Mouse (Mus musculus) liver, embryonic 11.5 days (tissue): ENCODE measurements around the gene Epdr1. TPM values are rescaled to one million over a fixed set of nuclear protein-coding genes. Genes with fewer than 3 reads are reported as not detected.

Experiments
- ATAC-seq: fragments of 200-750 bp; cut with Nextera tagmentation; replicated peaks from 2 replicates; pipeline ENCODE4 v1.8.0; 2017; ENCODE audit warnings: moderate number of reproducible peaks, mild to moderate bottlenecking, moderate TSS enrichment, moderate library complexity; ENCODE audit not compliant: low FRiP score
- DNase-seq: peaks from one replicate; pipeline ENCODE4 v3.0.0-alpha.2; 2017; ENCODE audit warnings: low spot score
- H3K27ac ChIP-seq: fragments of 300-500 bp; sonication (generic); 2 replicates; pipeline ENCODE4 v1.5.1; 2014; ENCODE audit warnings: mild to moderate bottlenecking, low read depth, low read length, control low read depth
- H3K27me3 ChIP-seq: fragments of 300-500 bp; sonication (generic); replicated peaks from 2 replicates; pipeline ENCODE4 v1.6.1; 2014; ENCODE audit warnings: low read length, mixed read lengths; ENCODE audit not compliant: control insufficient read depth, insufficient read depth
- H3K36me3 ChIP-seq: fragments of 300-500 bp; sonication (generic); 2 replicates; pipeline ENCODE4 v1.6.1; 2014; ENCODE audit warnings: mild to moderate bottlenecking, low read length, moderate library complexity, mixed read lengths; ENCODE audit not compliant: control insufficient read depth, insufficient read depth
- H3K4me1 ChIP-seq: fragments of 300-500 bp; sonication (generic); replicated peaks from 2 replicates; pipeline ENCODE4 v1.6.1; 2014; ENCODE audit warnings: low read length, mixed read lengths; ENCODE audit not compliant: control insufficient read depth, insufficient read depth
- H3K4me2 ChIP-seq: fragments of 300-500 bp; sonication (generic); 2 replicates; pipeline ENCODE4 v1.6.1; 2014; ENCODE audit warnings: mild to moderate bottlenecking, control low read depth, moderate library complexity
- H3K4me3 ChIP-seq: fragments of 300-500 bp; sonication (generic); 2 replicates; pipeline ENCODE4 v1.5.1; 2014; ENCODE audit warnings: low read depth, low read length, control low read depth
- H3K9ac ChIP-seq: fragments of 300-500 bp; sonication (generic); 2 replicates; pipeline ENCODE4 v1.6.1; 2014; ENCODE audit warnings: low read depth, low read length, control low read depth
- H3K9me3 ChIP-seq: fragments of 300-500 bp; sonication (generic); 2 replicates; pipeline ENCODE4 v1.6.1; 2016; ENCODE audit warnings: low read length, inconsistent platforms, mixed read lengths; ENCODE audit not compliant: control insufficient read depth
- WGBS: fragments of 180-500 bp; shearing (Covaris S2); extraction: QIAGEN DNeasy Blood & Tissue Kit; methylation state at CpG from one replicate; pipeline ENCODE4 v1.1.7; 2014; 5-methylcytosine and 5-hydroxymethylcytosine counted together
- polyA plus RNA-seq: library from polyadenylated mRNA; unstranded; fragments of >200 nt; fragmentation: Nextera tagmentation; extraction: Ambion mirVana; gene quantifications from 2 replicates; pipeline ENCODE4 v1.2.1, GENCODE M21; 2014

Epdr1 gene
- polyA plus RNA-seq, 1 experiment from 2014 or later = 22.5 TPM

DNA sequence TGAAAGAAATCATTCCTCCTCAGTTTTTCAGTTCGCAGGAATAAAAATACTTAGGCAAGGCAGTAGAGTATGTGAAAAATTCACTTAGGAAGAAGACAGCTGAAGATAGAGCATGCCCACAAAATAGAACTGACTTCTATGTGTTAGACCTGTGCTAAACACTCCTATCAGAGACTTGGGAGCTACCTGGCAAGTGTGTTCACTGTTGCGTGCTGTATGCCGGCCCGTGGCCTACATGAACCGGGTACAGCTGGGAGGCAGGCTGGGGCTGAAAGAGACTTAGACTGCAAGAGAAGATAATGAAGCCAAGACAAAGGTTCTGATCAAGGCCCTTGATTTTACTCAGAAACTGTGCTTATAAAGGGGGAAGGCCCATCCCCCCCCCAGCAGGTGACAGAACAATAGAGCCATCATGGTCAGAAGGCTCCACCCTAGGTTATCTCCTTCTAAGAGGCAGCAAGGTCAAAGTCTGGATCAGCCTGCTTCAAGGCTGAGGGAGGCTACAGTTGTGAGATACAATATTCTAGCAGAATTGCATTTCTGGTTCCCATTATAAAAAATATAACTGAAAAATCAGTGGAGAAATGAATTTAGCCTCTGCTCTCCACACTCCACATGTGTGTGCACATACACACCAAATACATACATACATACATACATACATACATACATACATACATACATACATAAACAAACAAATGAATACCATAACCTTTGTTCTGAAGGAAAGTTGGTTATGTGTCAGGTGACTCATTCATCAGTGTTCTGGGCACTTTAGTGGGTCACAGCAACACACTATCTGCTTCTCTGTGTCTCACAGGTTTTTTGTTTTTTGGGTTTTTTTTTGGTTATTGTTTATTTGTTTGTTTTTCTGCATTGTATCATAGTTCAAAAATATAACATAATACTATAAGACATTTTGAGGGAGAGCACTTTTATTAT is 11.3 kb upstream of the Epdr1 start:
- peak; percentile 57; the same call in 1 of the 2 replicates for ATAC-seq
- no peak for DNase-seq
- Histone ChIP-seq H3K4me3 (no peak overlapping the region), H3K36me3 (no peaks in the 10 kb centered on the region), H3K9ac (no peak overlapping the region), H3K27me3 (no peaks in the 10 kb centered on the region), H3K9me3 (no peaks in the 10 kb centered on the region), H3K27ac (no peak overlapping the region), H3K4me1 (no peaks in the 10 kb centered on the region; the same call in 1 of the 2 replicates), H3K4me2 (no peak overlapping the region)
- 85% methylated on average over 5 of the region's 5 CpGs for WGBS

DNA sequence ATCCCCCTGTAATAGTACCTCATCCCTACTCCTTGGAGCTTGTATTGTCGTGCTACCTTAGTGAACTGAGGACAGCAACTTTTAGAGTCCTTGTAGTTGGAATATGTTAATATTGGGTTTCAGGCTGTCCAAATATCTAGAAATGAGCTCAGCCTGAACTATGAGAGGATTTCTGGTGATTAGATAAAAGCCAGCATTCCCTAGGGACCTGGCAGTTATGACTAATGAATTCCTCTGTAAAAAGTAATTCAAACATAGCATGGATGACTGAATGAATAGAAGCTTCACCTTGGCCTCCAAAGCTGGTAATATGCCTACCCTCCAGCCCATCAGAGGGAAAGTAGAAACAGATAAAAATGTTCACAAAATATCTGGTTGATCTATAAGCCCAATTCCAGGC is 6.7 kb upstream of the Epdr1 start:
- DNase-seq = no peak
- H3K4me3 ChIP-seq = no peak overlapping the region
- H3K27me3 ChIP-seq = peaks cover 18% of the 10 kb centered on the region
- H3K36me3 ChIP-seq = no peaks in the 10 kb centered on the region
- H3K9ac ChIP-seq = no peak overlapping the region
- no peaks in the 10 kb centered on the region; the same call in none of the 2 replicates for H3K4me1 ChIP-seq
- H3K9me3 ChIP-seq = no peaks in the 10 kb centered on the region
- H3K4me2 ChIP-seq = no peak overlapping the region
- 66% methylated on average over 1 of the region's 1 CpGs for WGBS
- ATAC-seq = no peak
- no peak overlapping the region for H3K27ac ChIP-seq

DNA sequence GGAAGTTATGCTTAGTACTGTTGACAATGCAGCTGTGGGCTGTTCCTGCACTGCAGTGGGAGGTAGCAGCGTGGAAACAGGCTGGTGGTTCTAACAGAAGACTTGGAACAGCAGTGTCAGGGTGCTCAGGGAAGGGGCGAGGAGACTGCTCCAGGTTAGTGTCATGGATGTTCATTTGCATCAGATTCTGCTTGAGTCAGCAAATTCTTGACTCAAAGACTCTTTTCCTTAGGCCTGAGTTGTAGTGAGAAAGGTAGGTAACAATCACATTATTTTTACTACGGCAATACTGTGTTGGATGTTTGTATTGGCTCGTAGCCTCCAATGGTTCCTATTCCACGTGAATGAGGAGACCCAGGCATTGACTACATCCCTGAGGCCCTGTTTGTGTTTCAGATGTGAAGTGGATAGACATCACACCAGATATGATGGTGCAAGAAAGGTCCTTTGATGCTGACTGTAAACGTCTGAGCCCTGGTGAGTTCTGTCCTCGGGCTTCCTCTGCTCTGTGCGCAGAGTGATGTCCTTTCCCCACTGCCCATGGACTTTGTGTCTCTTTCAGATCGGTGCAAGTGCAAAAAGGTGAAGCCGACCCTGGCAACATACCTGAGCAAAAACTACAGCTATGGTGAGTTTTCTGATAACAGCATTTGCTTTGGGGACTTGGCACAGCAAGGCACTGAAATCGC is 5.0 kb upstream of the Epdr1 start:
- WGBS = 79% methylated on average over 11 of the region's 11 CpGs
- ATAC-seq = no peak
- Histone ChIP-seq H3K4me1 (no peaks in the 10 kb centered on the region; the same call in none of the 2 replicates), H3K4me2 (no peak overlapping the region), H3K9ac (no peak overlapping the region), H3K27me3 (peaks cover 18% of the 10 kb centered on the region), H3K9me3 (no peaks in the 10 kb centered on the region), H3K36me3 (no peaks in the 10 kb centered on the region), H3K27ac (no peak overlapping the region), H3K4me3 (no peak overlapping the region)
- no peak for DNase-seq

DNA sequence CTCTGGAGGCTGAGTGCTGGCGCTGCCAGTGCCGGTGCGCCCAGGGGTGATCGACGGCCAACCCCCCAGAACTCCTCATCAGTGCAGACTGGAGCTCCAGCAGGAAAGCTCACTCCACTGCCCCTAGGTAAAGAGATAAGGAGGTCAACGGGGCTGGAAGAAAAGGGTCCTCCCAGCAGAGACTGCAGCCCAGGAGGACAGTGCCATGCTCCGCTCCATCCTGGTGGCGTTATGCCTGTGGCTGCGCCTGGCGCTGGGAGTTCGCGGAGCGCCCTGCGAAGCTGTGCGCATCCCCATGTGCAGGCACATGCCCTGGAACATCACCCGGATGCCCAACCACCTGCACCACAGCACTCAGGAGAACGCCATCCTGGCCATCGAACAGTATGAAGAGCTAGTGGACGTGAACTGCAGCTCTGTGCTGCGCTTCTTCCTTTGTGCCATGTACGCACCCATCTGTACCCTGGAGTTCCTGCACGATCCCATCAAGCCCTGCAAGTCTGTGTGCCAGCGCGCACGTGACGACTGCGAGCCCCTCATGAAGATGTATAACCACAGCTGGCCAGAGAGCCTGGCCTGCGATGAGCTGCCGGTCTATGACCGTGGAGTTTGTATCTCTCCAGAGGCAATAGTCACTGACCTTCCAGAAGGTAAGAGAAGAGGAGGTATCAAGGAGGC is 3.6 kb upstream of the Epdr1 start:
- ATAC-seq (peak; percentile 17; the same call in 1 of the 2 replicates), DNase-seq (no peak)
- WGBS = 26% methylated on average over 30 of the region's 30 CpGs

DNA sequence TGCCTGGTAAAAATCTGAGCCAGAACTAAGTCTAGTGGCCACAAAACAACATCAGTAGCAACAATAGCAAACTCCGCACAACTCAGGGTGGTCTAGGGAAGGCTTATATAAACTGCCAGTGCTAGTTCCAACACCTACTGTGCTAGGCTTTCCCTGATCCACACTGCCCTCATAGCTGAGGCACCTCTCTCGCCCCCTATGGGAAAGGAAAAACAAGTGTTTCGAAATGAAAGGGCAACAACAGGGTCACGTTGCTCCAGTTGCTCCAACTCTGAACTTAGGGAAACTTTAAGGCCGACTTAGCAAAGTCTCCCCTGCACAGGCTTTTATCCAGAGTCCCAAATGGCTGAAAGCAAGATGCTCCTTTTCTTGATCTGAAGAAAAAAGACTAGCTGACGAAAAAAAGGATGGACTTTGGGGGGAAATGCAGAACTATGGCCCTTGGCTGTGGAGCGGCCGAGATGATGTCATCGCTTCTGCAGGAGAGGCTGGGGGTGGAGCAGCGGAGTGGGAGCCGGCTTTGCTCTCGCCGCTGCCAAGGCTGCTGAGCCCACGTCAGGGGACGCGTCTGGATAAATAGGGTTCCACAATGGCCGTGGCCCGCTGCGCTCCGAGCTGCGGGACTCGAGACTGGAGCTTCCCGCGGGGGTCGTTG is 3.0 kb upstream of the Epdr1 start, which contains the start of gene Sfrp4:
Gene Sfrp4 (plus strand): TSS at position 532 of the 655 bp plus-strand sequence.
- peak within 1 kb of the TSS; percentile 92 for H3K4me2 ChIP-seq
- H3K36me3 ChIP-seq = no peaks in the 10 kb centered on the region
- 5% methylated on average over 25 of the region's 25 CpGs for WGBS
- ATAC-seq (peak; percentile 58), DNase-seq (peak; percentile 60)
- H3K9me3 ChIP-seq = no peaks in the 10 kb centered on the region
- no peaks in the 10 kb centered on the region; the same call in 1 of the 2 replicates for H3K4me1 ChIP-seq
- peaks cover 18% of the 10 kb centered on the region for H3K27me3 ChIP-seq
- H3K27ac ChIP-seq = no peak within 1 kb of the TSS
- H3K9ac ChIP-seq = peak within 1 kb of the TSS; percentile 56
- peak within 1 kb of the TSS; percentile 53 for H3K4me3 ChIP-seq

More for the DNA sequence above, 3.6 kb upstream of the Epdr1 start:
- Histone ChIP-seq H3K27me3 (peaks cover 18% of the 10 kb centered on the region), H3K36me3 (no peaks in the 10 kb centered on the region), H3K27ac (no peak overlapping the region), H3K4me1 (no peaks in the 10 kb centered on the region; the same call in none of the 2 replicates), H3K9me3 (no peaks in the 10 kb centered on the region), H3K4me2 (peak overlapping the region; percentile 92), H3K9ac (peak overlapping the region; percentile 56), H3K4me3 (peak overlapping the region; percentile 53)

DNA sequence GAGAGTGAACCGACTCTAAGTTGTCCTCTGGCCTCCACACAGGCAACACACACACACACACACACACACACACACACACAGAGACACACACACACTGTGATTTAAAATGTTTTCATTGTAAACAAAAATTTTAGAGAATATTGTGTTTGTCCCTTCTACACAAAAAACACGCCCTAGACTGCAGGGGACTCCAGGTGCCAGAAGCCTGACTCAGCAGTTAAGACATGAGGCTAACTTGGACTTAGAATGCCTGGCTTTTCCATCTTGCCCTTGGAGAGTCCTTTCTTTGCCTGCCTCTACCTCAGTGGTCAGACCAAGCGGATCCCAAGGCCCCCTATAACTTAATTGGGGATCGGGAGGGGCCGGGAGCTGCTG is 899 bp downstream of the Epdr1 start:
- Histone ChIP-seq H3K4me1 (no peaks in the 10 kb centered on the region; the same call in 1 of the 2 replicates), H3K9me3 (no peaks in the 10 kb centered on the region), H3K36me3 (no peaks in the 10 kb centered on the region), H3K4me2 (peak overlapping the region; percentile 95), H3K4me3 (peak overlapping the region; percentile 70), H3K9ac (peak overlapping the region; percentile 90), H3K27ac (no peak overlapping the region), H3K27me3 (peaks cover 13% of the 10 kb centered on the region)
- ATAC-seq (peak; percentile 53), DNase-seq (no peak)
- 17% methylated on average over 5 of the region's 5 CpGs for WGBS

DNA sequence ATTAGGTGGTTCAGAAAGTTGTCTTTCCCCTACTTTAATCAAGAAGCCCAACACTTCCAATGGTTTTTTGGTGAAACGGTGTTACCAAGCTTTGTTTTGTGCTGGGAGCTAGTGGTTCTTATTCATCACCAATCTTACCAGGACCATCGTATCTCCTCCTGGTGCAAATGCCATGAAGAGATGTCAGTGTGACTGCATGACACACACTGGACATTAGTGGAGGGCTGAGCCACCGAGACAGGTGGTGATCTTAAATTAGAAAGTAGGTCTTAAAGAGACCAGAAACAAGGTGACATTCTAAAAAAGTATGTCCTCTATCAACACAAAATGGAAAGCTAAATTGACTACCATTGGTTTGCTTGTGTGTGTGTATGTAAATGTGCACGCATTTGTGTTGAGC is 1.6 kb downstream of the Epdr1 start:
- Histone ChIP-seq H3K4me1 (no peaks in the 10 kb centered on the region; the same call in 1 of the 2 replicates), H3K9ac (no peak overlapping the region), H3K4me3 (peak overlapping the region; percentile 70; the same call in 1 of the 2 replicates), H3K36me3 (no peaks in the 10 kb centered on the region), H3K4me2 (peak overlapping the region; percentile 95), H3K27ac (no peak overlapping the region), H3K27me3 (peaks cover 5% of the 10 kb centered on the region), H3K9me3 (no peaks in the 10 kb centered on the region)
- ATAC-seq (no peak), DNase-seq (no peak)
- 85% methylated on average over 4 of the region's 4 CpGs for WGBS

DNA sequence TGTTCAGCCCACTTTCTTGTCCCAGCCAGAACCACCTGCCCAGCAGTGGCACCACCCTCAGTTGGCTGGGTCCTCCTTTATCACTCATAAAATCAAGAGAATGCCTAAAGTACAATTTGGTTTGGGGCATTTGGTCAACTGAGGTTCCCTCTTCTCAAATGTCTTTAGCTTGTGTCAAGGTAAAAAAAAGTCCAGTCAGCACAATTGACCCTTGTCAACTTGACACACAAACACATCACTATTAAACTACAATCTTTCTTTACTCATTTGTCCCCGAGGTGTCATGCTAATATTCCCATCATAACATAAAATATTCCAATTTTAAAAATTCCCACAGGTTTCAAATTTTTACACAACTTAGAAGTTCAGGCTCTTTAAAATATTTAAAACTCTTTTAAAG is 5.4 kb downstream of the Epdr1 start:
- Histone ChIP-seq H3K36me3 (no peaks in the 10 kb centered on the region), H3K4me1 (no peaks in the 10 kb centered on the region), H3K9ac (no peak overlapping the region), H3K27ac (no peak overlapping the region), H3K27me3 (no peaks in the 10 kb centered on the region), H3K4me2 (no peak overlapping the region), H3K9me3 (no peaks in the 10 kb centered on the region), H3K4me3 (no peak overlapping the region)
- DNase-seq (no peak), ATAC-seq (no peak)
- 72% methylated on average over 1 of the region's 1 CpGs for WGBS
